In genomic region chr12:92975698-92976097, GRCm38 (mm10) we compare ENCODE assay signal across 13 mouse cellular contexts.
"Had no signal": no experiment of that assay in that cellular context is flagged by ENCODE, and none has a peak within 500 bp of the region (broad histone marks: within the 10 kb centered on the region; RNA-seq: fewer than 3 reads in every experiment).

No protein-coding gene starts in this region.

- H3K4me2 ChIP-seq: liver, embryonic 11.5 days; liver, embryonic 15.5 days had no signal

- H3K9ac ChIP-seq: liver, embryonic 15.5 days had no signal

- H3K9me3 ChIP-seq: limb, embryonic 10.5 days; liver, embryonic 15.5 days had no signal

- H3K4me3 ChIP-seq: left cerebral cortex, adult 2 months; limb, embryonic 10.5 days; liver, embryonic 15.5 days had no signal

- H3K27ac ChIP-seq: left cerebral cortex, adult 2 months; limb, embryonic 10.5 days; liver, embryonic 15.5 days; stomach, postnatal 0 days had no signal

- DNase-seq: kidney, adult 2 months; kidney, postnatal 25 days; lung, adult 2 months; lung, postnatal 36 days; right cerebral cortex, adult 18-20 months; right cerebral cortex, postnatal 25 days; thymus, postnatal 4 days had no signal

- H3K4me1 ChIP-seq: limb, embryonic 10.5 days; liver, embryonic 15.5 days had no signal

- H3K27me3 ChIP-seq: liver, embryonic 15.5 days had no signal

- H3K36me3 ChIP-seq: limb, embryonic 10.5 days; liver, embryonic 15.5 days had no signal

- ATAC-seq: lung, postnatal 0 days had no signal
